Mouse (Mus musculus) ES-Bruce4 (cell line): ENCODE results near the gene Cd93. TPM values are rescaled to one million over a fixed set of nuclear protein-coding genes. Genes with fewer than 3 reads are reported as not detected.

Source experiments
- H3K27ac ChIP-seq: 2 replicates; pipeline ENCODE4 v1.5.1; 2012; ENCODE audit warnings: low read length, inconsistent platforms; ENCODE audit not compliant: insufficient read depth
- H3K27me3 ChIP-seq: 2 replicates; pipeline ENCODE4 v1.6.1; 2012; ENCODE audit warnings: mild to moderate bottlenecking, low read length, inconsistent platforms; ENCODE audit not compliant: control insufficient read depth, poor library complexity, insufficient read depth, severe bottlenecking
- H3K36me3 ChIP-seq: 2 replicates; pipeline ENCODE4 v1.6.1; 2012; ENCODE audit warnings: inconsistent platforms, mild to moderate bottlenecking, low read length, moderate library complexity; ENCODE audit not compliant: control insufficient read depth, poor library complexity, insufficient read depth, severe bottlenecking
- H3K4me1 ChIP-seq: one replicate; pipeline ENCODE4 v1.8.1; 2011; ENCODE audit warnings: low read length; ENCODE audit not compliant: control insufficient read depth, insufficient read depth
- H3K4me3 ChIP-seq: 2 replicates; pipeline ENCODE4 v1.5.1; 2011; ENCODE audit warnings: low read depth, mild to moderate bottlenecking, low read length
- H3K9ac ChIP-seq: 2 replicates; pipeline ENCODE4 v1.6.1; 2012; ENCODE audit warnings: low read depth, mild to moderate bottlenecking, inconsistent platforms; ENCODE audit not compliant: poor library complexity, severe bottlenecking
- H3K9me3 ChIP-seq: replicated peaks from 2 replicates; pipeline ENCODE4 v1.6.1; 2012; ENCODE audit warnings: mild to moderate bottlenecking, low read length, inconsistent platforms; ENCODE audit not compliant: control insufficient read depth, poor library complexity, insufficient read depth, severe bottlenecking
- CTCF ChIP-seq: IDR thresholded peaks from one replicate; pipeline ENCODE4 v1.8.1; 2011; ENCODE audit warnings: low read depth, low read length
- EP300 ChIP-seq: IDR thresholded peaks from 2 replicates; pipeline ENCODE4 v1.6.1; 2011; ENCODE audit warnings: low read depth, low read length; ENCODE audit not compliant: insufficient read depth
- POLR2A ChIP-seq: IDR thresholded peaks from one replicate; pipeline ENCODE4 v1.8.1; 2011; ENCODE audit warnings: low read length; ENCODE audit not compliant: insufficient read depth
- polyA plus RNA-seq: library from polyadenylated mRNA; stranded (reverse); fragments of >200 nt; gene quantifications from 2 replicates; pipeline ENCODE4 v1.2.4, GENCODE M21; 2011; ENCODE audit warnings: low read depth; ENCODE audit not compliant: missing spikeins, insufficient read depth, insufficient read length

The Cd93 gene
- polyA plus RNA-seq, 1 experiment: 0.15 TPM

GRCm38 (mm10) chr2:148455341-148455740 lies 12.0 kb upstream of the Cd93 start:
- no peak overlapping the region for H3K4me3 ChIP-seq
- no peak overlapping the region for H3K27ac ChIP-seq
- no peaks in the 10 kb centered on the region for H3K36me3 ChIP-seq
- no peak for TF ChIP-seq POLR2A
- no peak for TF ChIP-seq EP300
- no peak for TF ChIP-seq CTCF
- H3K9ac ChIP-seq: no peak overlapping the region
- peaks cover 5% of the 10 kb centered on the region for H3K9me3 ChIP-seq
- no peaks in the 10 kb centered on the region for H3K4me1 ChIP-seq
- no peaks in the 10 kb centered on the region for H3K27me3 ChIP-seq

DNA sequence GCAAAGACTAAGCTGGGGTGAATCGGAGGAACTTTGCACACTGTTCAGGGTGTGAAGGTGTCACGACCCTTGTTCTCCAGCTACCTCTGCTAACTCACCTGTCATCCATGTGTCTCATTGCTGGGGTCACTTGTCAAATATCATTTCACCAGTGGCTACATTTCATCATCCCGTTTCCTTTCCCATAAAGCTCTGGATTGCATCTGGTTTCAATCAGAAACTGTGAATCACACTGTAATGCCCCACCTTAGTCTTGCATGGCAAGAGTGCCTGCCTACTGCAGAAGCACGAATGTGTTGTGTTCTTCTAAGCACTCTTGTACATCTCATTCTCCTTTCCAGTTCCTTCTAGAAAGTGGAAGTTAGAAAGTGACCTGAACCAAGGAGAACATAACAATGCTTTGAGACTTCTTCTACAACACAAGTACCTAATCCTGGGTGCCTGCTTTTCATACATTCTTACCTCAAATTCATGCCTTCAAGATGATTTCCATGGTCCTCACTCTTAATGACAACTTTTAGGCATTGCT lies 10.7 kb upstream of the Cd93 start:
- Histone ChIP-seq H3K27me3 (peaks cover 1% of the 10 kb centered on the region; the same call in 1 of the 2 replicates), H3K4me1 (no peaks in the 10 kb centered on the region), H3K27ac (no peak overlapping the region), H3K9ac (no peak overlapping the region), H3K36me3 (no peaks in the 10 kb centered on the region), H3K4me3 (no peak overlapping the region), H3K9me3 (no peaks in the 10 kb centered on the region)
- TF ChIP-seq EP300 (no peak), POLR2A (no peak)

- no peak overlapping the region for H3K27ac ChIP-seq
- H3K9ac ChIP-seq: no peak overlapping the region
- TF ChIP-seq CTCF (no peak), EP300 (no peak), POLR2A (no peak)
- H3K36me3 ChIP-seq: no peaks in the 10 kb centered on the region
- no peaks in the 10 kb centered on the region for H3K9me3 ChIP-seq
- H3K4me1 ChIP-seq: no peaks in the 10 kb centered on the region
- peaks cover 1% of the 10 kb centered on the region; the same call in 1 of the 2 replicates for H3K27me3 ChIP-seq
- no peak overlapping the region for H3K4me3 ChIP-seq
These were observed 9.7 kb upstream of the Cd93 start for GRCm38 (mm10) chr2:148453061-148453460.

- Histone ChIP-seq H3K36me3 (no peaks in the 10 kb centered on the region), H3K9me3 (no peaks in the 10 kb centered on the region), H3K4me1 (no peaks in the 10 kb centered on the region), H3K27me3 (peaks cover 1% of the 10 kb centered on the region; the same call in 1 of the 2 replicates), H3K9ac (no peak overlapping the region), H3K27ac (no peak overlapping the region), H3K4me3 (no peak overlapping the region)
- no peak for TF ChIP-seq CTCF
These were observed 8.1 kb upstream of the Cd93 start for GRCm38 (mm10) chr2:148451498-148451897.

DNA sequence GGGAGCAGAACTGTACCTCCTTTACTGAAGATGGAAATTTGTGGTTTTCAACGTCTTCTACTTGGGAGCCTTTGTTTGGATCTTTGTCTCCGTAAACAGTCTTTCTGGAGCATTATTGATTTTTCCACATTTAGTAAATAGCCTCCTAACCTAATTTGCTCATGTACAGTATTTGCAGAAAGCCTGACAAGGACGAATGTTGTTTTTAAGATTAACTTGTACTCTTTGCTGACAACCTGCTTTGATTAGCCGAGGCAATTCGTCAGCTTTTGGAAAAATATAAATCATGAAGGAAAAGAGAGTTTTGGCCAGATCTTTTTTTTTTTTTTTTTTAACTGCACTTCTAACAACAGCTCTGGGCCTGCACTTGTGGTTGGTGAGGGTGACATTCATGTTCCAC lies 7.3 kb upstream of the Cd93 start:
- Histone ChIP-seq H3K9ac (no peak overlapping the region), H3K4me3 (no peak overlapping the region), H3K27ac (no peak overlapping the region), H3K27me3 (peaks cover 1% of the 10 kb centered on the region; the same call in 1 of the 2 replicates), H3K36me3 (no peaks in the 10 kb centered on the region), H3K9me3 (no peaks in the 10 kb centered on the region), H3K4me1 (no peaks in the 10 kb centered on the region)
- TF ChIP-seq EP300 (no peak), CTCF (no peak), POLR2A (no peak)

DNA sequence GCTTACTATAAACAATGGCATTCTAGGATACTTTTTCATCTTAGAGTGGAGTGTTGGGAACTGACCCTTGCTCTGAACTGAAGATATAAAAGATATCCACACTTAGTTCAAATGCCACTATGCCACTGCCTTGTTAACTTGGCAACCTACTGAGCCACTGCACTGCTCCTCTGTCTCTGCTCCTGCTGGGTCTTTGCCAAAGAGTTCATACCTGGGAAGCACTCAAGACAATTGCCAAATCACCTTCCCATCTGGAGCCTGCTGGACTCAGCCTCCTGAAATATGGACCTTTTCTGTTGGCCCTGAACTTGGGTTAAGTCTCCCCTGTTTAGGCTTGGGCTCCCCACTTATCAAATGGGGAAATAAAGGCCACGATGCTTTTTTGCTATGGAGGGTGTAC lies 6.3 kb upstream of the Cd93 start:
- Histone ChIP-seq H3K27me3 (peaks cover 1% of the 10 kb centered on the region; the same call in 1 of the 2 replicates), H3K4me3 (no peak overlapping the region), H3K9ac (no peak overlapping the region), H3K9me3 (no peaks in the 10 kb centered on the region), H3K4me1 (no peaks in the 10 kb centered on the region), H3K36me3 (no peaks in the 10 kb centered on the region), H3K27ac (no peak overlapping the region)
- TF ChIP-seq EP300 (no peak), POLR2A (no peak), CTCF (no peak)
